Mouse (Mus musculus): ENCODE measurements at regions not wholly inside any gene's neighbourhood (a gene's known extent, or its start where the extent isn't known, plus 50 kb on each side); places are given as distances from the start of the nearest gene placed in this dataset.
"Not testable (repeated sequence)": the region's sequence is repeated elsewhere in the genome, so short reads cannot be mapped to it uniquely, and the experiment has no call there.

DNA sequence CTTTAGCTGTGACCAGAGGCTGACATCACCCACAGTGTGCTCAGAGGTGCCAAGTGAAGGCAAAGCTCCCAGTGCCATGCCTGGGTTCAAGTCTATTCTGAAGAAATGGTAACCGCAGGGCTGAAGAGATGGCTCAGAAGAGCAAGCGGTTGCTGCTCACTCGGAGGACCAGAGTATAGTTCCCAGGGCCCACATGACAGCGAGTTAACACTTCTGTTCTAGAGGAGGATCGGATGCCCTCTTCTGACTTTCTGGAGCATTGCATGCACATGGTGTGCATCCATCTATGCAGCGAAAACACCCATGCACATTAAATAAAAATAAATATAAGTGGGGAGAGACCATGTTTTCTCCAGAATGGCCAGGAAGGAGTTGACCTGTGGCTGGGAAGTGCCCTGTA, 209.5 kb downstream of the Sorl1 start:
- no peak for DNase-seq (ENCODE audit: low spot score)

DNA sequence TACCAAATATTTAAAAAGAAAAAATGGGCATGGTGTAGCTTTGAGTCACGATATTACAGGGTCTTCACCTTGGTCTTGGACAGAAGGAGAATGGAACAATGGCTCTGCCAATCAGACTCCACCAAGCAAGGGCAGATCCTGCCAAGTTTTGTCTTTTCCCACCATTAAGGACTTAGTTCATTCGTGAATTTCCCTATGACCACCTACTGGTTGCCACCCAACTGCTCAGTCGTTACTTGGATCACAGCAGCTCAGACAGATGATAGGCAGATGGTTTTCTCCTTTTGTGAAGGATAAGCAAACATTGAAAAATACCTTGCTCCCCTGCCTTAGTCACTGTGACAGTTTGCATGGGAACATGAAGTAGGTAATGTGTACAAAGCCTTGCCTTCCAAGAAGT, 210.2 kb downstream of the Sorl1 start:
- DNase-seq (ENCODE audit: low spot score) = no peak

DNA sequence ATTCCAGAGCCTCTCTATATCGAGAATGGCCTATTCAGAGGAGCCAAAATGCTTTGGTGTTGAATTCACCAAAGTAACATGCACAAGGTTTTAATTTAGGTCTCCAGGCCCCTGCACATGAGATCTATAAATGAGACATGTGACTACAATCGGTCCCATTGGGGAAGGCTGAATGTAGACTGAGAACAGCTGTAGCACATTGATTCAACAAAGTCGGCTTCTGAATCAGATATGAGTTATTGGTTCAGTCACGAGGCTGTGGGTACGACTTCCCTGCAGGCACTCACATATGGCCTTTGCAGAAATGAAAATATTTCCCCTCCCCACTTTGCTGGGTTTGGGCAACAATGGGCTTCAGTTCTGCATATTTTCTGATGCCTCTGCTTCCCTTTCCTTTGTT, 211.6 kb downstream of the Sorl1 start:
- no peak for DNase-seq (ENCODE audit: low spot score)

DNA sequence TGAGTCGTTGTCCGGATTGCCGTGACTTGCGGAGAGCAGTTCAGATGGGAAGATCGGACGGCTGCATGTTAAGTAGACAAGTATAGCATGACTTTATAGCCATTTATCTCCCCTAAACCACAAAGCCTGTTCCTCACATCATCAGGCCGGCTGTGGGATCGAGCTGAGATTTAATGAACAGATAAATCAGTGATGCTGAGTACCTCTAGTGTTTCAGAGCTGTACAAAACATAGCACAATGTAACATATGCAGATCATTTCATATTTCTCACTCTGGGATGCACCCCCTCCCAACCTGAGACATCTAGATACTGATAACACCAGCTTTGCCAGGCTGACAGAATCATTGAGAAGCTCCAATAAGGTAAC, 223.5 kb downstream of the Sorl1 start:
- DNase-seq (ENCODE audit: low spot score) = no peak

DNA sequence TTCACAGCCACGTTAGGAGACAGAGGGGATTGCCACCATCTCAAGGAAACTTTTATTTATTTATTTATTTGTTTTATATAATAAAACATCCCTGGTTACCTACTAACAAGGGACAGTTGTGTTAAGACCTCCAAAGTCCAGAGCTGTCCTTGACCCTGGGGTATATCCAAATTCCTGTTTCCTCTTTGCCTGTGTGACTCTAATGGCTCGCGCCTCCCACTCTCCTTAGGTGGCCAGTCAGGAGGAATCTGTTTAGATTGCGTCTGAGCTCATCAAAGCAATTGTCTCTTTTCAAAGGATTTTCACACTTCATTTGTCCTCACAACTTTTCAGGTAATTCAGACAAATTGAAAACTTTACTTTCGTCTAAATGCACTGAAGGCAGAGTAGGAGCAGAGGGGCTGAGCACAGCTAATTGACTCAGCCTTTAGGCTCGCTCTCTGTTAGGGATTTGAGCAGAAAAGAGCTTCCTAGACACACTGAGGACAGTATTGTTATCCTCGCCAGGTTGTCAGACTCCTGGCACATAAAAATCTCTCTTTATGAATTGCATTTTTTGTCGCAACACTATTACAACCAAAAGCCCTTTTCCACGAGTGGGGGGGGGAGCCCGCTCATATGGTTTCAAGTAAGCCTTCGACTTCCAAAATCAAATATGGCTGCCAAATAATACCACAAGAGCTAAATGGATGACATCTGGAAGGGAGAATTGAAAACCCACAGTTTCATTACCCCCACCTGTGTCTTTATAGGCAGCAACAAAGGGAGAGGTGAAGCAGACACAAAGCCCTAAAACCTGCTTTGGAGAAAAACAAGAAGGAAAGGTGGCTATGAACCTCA, 224.1 kb downstream of the Sorl1 start:
- no peak for DNase-seq (ENCODE audit: low spot score)

DNA sequence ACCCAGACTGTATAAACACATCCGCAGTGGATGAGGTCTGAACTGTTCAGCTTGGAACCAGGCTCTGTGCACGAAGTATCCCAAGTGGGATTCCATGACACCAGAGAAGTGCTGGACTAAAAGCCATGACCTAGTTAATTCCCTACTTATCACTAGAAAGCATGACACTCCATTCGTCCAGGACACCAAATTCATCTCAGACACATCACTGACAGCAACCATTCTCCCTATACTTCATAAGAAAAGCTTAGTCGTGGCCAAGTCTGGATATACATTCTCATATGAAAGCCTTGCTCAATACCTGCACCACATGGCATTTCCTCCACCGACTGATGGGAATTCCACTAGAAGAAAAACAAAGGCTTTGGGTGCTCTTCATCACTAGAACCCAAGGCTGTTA, 229.0 kb downstream of the Sorl1 start:
- no peak for DNase-seq (ENCODE audit: low spot score)

DNA sequence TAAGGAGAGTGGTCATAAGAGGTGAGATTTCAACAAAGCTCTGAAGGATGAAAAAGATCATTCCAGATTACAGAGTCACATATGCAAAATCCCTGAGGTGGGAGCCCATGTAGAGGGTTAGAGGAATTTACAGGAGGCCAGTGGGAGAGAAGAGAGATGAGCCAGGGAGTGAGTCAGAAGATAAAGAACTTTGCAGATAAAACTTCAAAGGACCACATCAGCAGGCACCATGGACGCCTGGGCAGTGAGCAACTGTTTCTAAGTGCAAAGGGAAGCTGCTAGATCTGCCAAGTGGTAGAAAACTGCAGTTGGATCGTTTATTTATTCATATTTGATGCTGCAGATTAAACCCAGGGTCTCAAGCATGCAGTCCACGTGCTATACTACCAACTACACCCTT, 231.3 kb downstream of the Sorl1 start:
- DNase-seq (ENCODE audit: low spot score) = no peak

DNA sequence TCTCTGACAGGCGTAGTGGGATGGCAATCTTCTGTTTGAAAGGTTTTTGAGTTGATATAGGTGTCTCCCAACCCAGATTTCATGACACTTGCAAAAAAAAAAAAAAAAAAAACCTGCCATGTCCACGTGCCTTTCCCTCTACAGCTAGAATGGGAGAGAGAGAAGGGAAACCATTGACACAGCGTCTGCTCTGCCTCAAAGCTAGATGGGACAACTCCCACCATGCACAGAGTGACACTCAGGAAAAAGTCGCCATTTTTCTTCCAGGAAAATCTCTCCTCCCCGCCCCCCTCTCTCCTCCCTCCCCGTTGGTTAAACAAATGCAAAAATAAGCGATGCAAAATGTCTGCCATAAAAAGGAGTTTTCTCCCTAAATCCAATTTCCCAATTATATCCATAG, 232.9 kb downstream of the Sorl1 start:
- DNase-seq (ENCODE audit: low spot score) = peak; percentile 57

DNA sequence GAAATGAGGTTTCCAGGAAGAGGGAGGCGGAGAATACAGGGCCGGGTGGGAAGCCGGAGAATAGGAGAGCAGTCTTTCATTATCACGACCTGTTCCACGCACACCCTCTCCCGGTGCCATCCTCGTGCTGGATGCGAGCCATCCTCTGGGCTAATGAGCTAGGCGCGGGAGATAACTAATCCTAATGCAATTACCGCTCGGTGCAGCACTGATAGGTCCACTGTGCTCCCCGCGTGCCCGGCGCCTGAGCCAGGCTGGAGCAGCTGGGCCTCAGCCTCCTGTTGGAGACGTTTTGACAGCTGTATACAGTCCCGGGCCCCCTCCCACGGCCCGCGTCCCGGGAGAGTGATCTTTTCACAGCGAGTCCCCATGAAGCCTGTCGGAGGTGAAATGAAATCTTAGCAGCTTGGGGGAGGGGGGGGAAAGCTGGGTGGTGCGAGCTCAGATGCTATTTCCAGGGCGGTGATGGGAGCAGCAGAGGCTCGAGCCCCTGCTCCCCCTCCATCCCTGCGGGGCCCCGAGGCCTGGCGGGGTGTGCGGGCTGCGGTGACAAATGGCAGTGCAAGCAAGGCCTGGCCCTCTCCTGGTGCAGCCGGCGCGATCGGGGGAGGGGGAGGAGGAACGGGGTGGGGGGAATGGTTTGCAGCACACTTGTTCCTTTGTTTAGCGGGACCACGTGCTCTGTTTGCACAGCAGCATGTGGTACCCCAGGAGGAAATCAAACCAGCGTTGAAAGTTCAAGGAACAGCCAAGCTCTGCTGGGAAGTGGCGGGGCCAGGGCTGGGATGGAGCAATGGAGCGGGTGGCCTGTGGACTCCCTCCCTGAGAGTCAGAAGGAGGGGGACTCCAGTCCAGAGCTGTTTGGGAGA, 233.6 kb downstream of the Sorl1 start:
- peak; percentile 82 for DNase-seq (ENCODE audit: low spot score)

DNA sequence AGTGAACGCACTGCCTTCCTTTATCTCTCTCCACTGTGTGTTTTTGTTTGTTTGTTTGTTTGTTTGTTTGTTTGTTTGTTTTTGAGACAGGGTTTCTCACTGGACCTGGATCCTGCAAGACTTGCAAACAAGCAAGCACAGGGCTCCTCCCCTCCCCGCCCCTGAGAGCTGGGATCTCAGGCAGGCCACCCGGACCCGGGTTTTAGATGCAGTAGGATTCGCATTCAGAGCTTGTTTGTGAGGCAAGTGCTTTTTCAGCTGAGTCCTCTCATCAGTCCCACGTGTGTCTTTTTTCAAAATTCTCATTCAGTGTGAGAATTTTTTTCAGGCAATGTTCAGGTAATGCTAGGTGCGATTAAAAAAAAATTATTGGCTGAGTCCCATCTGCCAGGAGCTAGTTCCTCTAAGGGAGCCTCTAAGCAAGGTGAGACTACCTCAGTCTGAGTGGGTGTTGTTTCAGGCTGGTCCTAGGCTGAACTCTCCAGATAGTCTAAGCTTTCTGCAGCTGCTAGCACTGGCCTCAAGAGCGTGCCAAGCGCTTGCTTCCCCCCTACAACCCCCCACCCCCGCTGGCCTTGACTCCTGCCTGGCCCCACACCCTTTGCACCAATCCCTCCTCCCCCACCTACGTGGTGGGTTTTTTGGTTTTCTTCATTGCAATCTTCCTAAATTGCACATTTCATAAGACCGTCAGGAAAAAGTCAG, 234.4 kb downstream of the Sorl1 start:
- DNase-seq (ENCODE audit: low spot score) = no peak

DNA sequence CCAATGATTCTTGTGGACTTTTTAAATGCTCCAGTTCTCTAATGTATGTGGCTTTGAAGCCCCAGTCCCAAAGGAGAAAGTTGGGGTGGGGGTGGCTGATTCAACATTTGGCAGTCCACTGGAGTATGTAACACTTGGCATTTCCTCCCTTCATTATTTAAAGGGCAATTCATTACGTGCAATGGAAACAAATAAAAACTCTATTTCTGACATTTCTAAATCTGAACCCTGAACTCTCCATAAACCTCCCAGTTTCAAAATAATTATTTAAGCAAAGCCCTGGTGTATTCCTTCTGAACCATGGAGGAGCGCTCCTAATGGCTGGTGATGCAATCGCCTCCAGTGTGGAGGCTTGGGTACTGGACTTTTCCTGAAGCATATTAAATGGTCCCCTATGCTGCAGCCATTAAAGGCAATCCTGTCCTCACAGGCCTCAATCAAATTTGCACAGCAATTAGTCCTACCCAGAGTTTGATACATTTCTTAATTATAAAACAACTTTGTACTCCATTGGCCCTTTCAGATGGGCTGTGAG, 235.4 kb downstream of the Sorl1 start:
- DNase-seq (ENCODE audit: low spot score) = no peak

DNA sequence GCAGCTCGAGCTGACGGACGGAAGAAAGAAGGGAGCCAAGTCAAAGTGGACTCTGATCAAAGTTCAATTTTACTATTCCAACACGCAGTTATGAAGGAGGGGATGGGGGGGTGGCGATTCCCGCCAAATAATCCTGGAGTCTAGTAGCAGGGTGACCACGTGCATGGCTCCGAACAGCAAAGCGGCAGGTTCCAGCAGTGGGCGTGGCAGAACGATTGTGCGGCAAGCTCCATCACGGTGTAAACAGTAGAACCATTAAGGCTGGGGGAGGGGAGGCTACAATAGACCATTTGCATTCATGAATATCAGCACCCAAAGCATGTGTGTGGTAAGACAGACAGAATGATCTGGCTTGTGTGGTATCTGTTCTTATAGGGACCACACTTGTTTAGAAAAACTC, 237.6 kb downstream of the Sorl1 start:
- DNase-seq (ENCODE audit: low spot score) = not testable (repeated sequence)

DNA sequence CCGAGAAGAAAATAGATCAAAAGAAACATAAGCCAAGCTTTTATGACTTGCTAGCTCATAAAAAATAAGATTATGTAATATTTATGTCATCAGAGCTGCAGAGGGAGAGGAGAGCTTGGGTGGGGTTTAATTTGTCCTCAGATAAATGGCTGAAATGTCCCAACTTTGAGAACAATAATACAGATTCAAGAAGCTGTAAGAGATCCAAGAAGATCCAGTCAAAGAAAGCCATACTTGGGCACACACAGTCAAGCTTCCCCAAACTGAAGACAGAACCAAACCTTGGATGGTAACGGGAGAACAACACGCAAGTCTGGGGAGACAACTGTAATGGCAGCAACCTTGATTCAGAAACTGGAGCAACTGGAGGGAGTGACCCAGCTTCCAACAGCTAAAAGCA, 243.6 kb downstream of the Sorl1 start:
- no peak for DNase-seq (ENCODE audit: low spot score)

DNA sequence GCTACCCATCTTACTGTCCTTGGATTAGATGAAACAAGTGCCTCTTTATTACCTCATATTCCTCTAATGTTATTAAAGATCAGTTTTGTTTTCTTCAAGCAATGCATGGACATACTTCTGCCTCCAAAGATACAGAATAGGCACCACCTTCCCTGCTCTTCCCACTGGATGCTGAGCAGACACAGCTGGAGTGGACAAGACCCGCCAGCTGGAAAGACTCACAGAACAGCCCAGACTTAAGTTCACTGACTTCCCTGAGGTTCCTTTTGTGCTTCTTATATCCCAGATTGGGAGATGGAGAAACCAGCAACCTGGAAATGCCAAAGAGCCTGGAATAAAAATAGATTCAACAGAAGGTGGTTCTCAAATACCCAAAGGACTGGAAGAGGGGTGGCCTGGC, 245.0 kb downstream of the Sorl1 start:
- no peak for DNase-seq (ENCODE audit: low spot score)

DNA sequence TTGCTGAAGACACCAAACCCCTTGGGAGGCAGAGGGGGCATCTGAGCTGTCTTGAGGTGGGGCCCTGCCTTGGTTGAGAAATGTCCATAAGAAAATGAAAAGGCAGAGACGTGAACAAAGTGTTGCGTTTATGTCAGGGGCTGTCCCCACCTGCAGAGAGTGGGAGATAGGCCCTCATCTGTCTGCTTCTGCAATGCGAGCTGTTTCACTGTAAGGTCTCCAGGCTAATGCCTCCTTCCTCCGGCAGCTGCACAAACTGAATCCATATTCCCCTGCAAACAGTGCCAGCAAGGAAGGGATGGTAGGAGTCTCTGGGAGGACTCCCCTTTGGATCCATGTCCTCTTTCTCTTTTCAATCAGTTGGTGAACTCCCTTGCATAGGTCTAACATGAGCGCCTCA, 263.0 kb downstream of the Sorl1 start:
- no peak for DNase-seq (ENCODE audit: low spot score)

DNA sequence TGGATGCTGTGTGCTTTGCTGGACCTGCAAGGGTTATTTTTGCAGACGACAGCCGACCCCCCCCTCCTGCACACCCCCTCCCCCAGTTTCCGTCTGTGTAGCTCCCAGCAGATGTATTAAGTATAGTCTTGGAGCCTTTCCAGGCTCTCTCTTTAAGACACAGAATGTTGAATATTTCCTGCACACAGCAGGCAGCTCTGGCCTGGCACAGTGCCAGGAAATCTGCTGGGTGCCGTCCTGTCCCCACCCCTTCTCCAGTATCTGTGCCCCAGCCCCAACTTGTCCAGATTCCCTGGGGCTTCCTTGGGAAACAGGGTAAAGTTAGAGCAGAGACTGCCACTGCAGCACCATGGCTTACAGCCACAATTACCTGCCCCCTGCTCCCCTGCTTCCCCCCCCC, 263.4 kb downstream of the Sorl1 start:
- DNase-seq (ENCODE audit: low spot score) = peak; percentile 89

DNA sequence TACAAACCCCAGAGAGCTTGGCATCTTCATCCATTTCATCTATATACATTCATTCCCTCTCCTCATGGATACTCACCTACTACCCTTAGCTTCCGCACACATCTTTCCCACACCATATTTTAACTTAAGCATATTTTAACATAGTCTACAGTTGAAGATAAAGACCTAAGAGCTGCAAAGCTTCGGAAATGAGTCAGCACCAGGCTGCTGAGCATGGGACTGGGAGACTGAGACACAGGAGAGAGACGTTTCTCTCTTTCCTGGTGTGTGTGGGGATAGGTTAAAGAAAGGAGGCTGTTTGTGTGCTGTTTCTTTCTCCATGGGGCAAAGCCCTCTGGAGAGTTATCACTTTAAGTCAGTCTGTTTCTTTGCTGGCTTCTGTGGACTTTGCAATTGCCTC, 264.3 kb downstream of the Sorl1 start:
- no peak for DNase-seq (ENCODE audit: low spot score)

DNA sequence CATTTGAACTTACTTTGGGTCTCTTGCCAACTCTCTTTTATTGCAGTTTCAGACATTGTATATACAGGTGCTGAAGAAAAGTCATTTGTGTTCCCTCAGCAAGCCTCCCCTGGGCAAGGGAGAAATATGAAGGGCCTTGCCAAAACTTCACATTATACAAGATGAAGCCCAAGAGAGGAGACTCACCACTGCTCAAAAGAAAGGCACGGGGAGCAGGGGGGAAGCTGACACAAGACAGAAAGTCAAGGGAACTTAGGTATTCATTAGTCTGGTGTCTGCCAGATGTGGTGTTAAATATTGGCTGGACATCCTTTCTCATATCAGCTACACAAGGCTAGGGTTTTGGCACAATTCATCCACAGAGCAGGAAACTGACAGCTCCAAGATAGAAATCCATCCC, 272.0 kb downstream of the Sorl1 start:
- no peak for DNase-seq (ENCODE audit: low spot score)

DNA sequence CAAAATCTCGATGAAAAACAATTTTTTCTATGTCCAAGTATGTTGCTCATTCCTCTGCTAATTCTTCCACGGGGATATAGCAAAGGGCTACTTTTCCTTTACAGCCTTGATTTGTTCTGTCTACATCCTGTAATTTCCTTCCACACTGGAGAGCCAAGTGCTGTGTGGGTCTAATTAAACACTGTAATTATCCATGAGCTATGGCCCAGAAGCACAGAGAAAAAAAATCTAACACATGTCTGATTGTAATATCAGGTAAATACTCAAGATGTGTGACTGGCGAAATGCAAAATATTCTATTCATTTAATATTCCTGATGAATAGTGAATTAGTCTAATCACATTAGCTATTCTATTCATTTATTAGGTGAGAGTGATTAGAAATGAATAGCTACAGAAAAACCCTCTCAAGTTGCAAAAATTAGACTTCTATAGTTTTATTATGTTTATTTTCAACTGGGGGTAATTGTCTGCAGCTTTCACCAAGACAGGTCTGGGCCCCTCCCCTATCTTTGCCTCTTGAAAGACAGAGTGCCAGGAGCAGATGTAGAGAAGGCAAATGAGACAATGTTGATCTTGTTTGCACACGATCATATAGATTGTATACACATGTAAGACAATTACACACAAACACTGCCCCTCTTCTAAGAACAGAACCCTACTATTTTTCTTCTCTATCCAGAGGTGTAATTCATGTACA, 274.3 kb downstream of the Sorl1 start:
- no peak for DNase-seq (ENCODE audit: low spot score)

DNA sequence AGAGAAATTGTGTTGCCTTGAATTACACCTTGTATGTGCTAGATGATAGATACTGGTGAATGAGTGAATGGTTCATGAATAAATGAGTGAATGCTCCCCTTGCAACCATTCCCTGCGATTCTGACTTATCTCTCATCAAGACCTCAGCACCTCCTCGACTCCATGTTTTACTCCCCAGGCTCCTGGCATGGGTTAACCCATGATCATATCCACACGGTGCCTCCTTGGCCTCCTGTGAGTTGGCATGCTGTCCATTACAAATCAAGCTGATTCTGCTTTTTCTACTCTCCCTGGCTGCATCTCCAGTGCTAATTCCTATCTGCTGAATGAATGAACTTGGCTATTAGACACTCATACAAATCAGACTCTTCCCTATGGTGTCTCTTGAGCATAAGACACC, 279.5 kb downstream of the Sorl1 start:
- DNase-seq (ENCODE audit: low spot score) = no peak

DNA sequence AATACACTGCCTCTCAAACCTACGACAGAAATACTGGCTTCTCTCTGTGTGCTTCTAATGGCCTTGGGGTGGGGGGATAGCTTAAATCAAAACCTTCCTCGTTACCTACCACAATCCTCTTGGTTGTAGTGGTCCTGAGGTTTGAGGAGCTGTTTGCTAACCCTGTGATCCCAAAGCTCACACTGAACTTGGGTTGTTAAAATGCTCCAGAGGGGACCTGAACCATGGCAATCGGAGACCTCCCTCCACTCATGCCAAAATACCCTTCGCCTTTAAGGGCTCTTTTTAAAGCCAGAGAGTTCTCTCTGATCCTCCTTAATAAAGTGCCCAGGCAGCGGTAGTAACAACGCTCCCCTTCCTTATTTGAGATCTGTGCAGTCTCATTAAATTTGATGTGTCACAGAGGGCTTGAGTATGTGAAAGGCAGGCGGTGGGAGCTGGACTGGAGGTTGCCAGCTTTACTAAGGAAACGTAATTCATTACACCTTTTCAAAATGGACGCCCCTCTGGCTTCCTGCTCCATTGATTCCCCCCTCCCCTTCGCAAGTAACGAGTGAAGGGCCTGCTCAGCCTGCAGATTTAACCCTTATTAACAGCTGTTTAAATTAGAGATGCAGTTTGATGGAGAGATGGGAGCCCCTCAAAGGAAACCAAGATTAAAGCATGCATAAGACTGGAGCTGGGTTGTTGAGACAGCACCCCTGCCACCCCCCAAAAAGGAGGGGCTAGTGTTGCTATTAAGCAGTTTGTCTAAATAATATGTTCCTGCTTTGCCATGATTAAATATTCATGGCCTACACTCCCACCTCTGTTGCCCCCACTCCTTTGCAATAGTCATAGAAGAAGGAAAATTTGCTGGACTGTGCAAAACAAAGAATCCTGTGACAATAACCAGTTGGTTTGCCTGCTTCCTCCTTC, 289.4 kb downstream of the Sorl1 start:
- peak; percentile 53 for DNase-seq (ENCODE audit: low spot score)

Measured in MN1 (cell line).